Mouse (Mus musculus) kidney, adult 2 months (tissue): ENCODE measurements around the gene Dnah2.

ENCODE experiments used
- CTCF ChIP-seq: fragments of 200-500 bp; conservative IDR thresholded peaks from 2 replicates; pipeline ENCODE4 v1.5.1; 2011; ENCODE audit warnings: low read depth, mild to moderate bottlenecking, control low read depth, low read length, moderate library complexity, mixed read lengths; ENCODE audit not compliant: insufficient read depth, insufficient read length
- POLR2A ChIP-seq: fragments of 200-500 bp; IDR thresholded peaks from one replicate; pipeline ENCODE4 v1.6.1; 2011; ENCODE audit warnings: low read depth, low read length, control low read depth

- TF ChIP-seq POLR2A (no peak), CTCF (no peak)
Observed at GRCm38 (mm10) chr11:69412548-69412947, 136.4 kb downstream of the Dnah2 start.
